Mouse (Mus musculus) E14TG2a.4 (cell line): ENCODE data around the gene Gpd1.

Experiments
- H3K27me3 ChIP-seq: 2 replicates; pipeline ENCODE4 v1.6.1; 2014; ENCODE audit warnings: low read length, control low read depth; ENCODE audit not compliant: insufficient read depth
- H3K36me3 ChIP-seq: 2 replicates; pipeline ENCODE4 v1.6.1; 2014; ENCODE audit warnings: low read length, control low read depth; ENCODE audit not compliant: insufficient read depth
- H3K4me1 ChIP-seq: replicated peaks from 2 replicates; pipeline ENCODE4 v1.6.1; 2014; ENCODE audit warnings: low read depth, low read length, control low read depth
- H3K4me3 ChIP-seq: replicated peaks from 2 replicates; pipeline ENCODE4 v1.5.1; 2014; ENCODE audit warnings: mild to moderate bottlenecking, low read length
- H3K9me3 ChIP-seq: 2 replicates; pipeline ENCODE4 v1.6.1; 2014; ENCODE audit warnings: low read length, control low read depth
- CTCF ChIP-seq: conservative IDR thresholded peaks from 2 replicates; pipeline ENCODE4 v1.5.1; 2014; ENCODE audit warnings: low read length
- NANOG ChIP-seq: IDR thresholded peaks from 2 replicates; pipeline ENCODE4 v1.6.1; 2014; ENCODE audit warnings: borderline replicate concordance, low read length, mixed read lengths
- POU5F1 ChIP-seq: IDR thresholded peaks from 2 replicates; pipeline ENCODE4 v1.6.1; 2014; ENCODE audit warnings: low read length, borderline replicate concordance

The Gpd1 gene

DNA sequence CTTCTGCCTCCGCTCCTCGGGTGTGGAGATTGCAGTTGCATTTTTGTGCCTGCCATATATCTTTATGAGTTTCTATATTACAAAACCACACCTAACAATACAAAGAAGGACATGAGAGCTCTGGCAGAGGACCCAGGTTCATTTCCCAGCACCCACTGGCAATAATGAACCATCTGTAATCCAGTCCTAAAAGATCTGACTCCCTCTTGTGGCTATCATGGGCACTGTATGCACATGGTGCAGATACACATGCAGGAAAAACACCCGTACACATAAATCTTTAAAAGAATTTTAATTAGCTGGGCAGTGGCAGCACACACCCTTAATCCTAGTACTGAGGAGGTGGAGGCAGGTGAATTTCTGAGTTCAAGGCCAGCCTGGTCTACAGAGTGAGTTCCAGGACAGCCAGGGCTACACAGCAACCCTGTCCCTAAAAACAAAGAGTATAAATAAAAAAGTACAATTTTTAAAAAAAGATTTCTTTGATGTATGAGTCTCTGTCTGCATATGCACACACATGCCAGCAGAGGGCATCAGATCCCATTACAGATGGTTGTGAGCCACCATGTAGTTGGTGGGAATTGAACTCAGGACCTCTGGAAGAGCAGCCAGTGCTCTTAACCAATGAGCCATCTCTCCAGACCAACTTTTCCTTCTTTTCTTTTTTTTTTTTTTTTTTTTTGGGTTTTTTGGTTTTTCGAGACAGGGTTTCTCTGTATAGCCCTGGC is 11.9 kb downstream of the Gpd1 start:
- no peaks in the 10 kb centered on the region for H3K9me3 ChIP-seq
- no peak overlapping the region for H3K4me3 ChIP-seq
- TF ChIP-seq POU5F1, result no peak
- no peak for TF ChIP-seq NANOG
- TF ChIP-seq CTCF, result peak; percentile 25; the same call in 1 of the 2 replicates
- no peaks in the 10 kb centered on the region for H3K27me3 ChIP-seq
- H3K4me1 ChIP-seq, result peaks cover 45% of the 10 kb centered on the region
- peaks cover 27% of the 10 kb centered on the region for H3K36me3 ChIP-seq

- TF ChIP-seq CTCF, result no peak
- H3K4me3 ChIP-seq, result no peak overlapping the region
- no peaks in the 10 kb centered on the region for H3K27me3 ChIP-seq
- H3K4me1 ChIP-seq, result peaks cover 37% of the 10 kb centered on the region
- H3K36me3 ChIP-seq, result peaks cover 47% of the 10 kb centered on the region
- no peaks in the 10 kb centered on the region for H3K9me3 ChIP-seq
These were observed 13.9 kb downstream of the Gpd1 start for GRCm38 (mm10) chr15:99731167-99731566.

GRCm38 (mm10) chr15:99731678-99732077 is 14.4 kb downstream of the Gpd1 start:
- Histone ChIP-seq H3K27me3 (no peaks in the 10 kb centered on the region), H3K9me3 (no peaks in the 10 kb centered on the region), H3K4me3 (no peak overlapping the region), H3K36me3 (peaks cover 52% of the 10 kb centered on the region), H3K4me1 (peaks cover 32% of the 10 kb centered on the region)
- TF ChIP-seq POU5F1 (no peak), NANOG (no peak), CTCF (no peak)

DNA sequence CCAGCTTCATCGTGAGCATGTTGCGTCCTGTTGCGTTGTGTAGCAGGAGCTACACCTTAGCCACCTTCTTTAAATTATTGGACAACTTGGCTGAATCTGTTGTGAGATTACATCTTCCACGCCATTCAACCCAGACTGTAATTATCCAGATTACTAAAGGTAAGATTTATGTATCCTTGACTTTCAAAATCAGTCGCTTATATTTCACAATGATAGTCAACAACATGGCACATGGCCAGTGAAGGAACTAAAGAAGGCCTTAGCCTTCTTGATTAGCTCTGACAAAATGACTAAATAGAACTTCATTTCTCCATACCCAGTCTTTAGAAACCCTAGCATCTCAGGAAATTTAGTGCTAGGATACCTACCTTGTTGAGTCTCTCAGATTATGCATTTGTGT is 15.9 kb downstream of the Gpd1 start:
- peaks cover 57% of the 10 kb centered on the region for H3K36me3 ChIP-seq
- TF ChIP-seq NANOG (no peak), POU5F1 (no peak)
- H3K27me3 ChIP-seq, result no peaks in the 10 kb centered on the region
- no peaks in the 10 kb centered on the region for H3K9me3 ChIP-seq
- H3K4me1 ChIP-seq, result peaks cover 19% of the 10 kb centered on the region
- H3K4me3 ChIP-seq, result no peak overlapping the region

- Histone ChIP-seq H3K36me3 (peaks cover 79% of the 10 kb centered on the region), H3K9me3 (no peaks in the 10 kb centered on the region), H3K27me3 (no peaks in the 10 kb centered on the region), H3K4me1 (peaks cover 14% of the 10 kb centered on the region), H3K4me3 (no peak overlapping the region)
- no peak for TF ChIP-seq CTCF
These were observed 18.3 kb downstream of the Gpd1 start for GRCm38 (mm10) chr15:99735631-99736030.

- Histone ChIP-seq H3K4me1 (peaks cover 7% of the 10 kb centered on the region), H3K4me3 (no peak overlapping the region), H3K27me3 (no peaks in the 10 kb centered on the region), H3K9me3 (no peaks in the 10 kb centered on the region), H3K36me3 (peaks cover 89% of the 10 kb centered on the region)
- no peak for TF ChIP-seq CTCF
- TF ChIP-seq POU5F1, result no peak
- TF ChIP-seq NANOG, result no peak
These were observed 19.4 kb downstream of the Gpd1 start for GRCm38 (mm10) chr15:99736675-99737074.

- Histone ChIP-seq H3K4me1 (no peaks in the 10 kb centered on the region), H3K36me3 (peaks cover 90% of the 10 kb centered on the region), H3K27me3 (no peaks in the 10 kb centered on the region), H3K4me3 (no peak overlapping the region), H3K9me3 (no peaks in the 10 kb centered on the region)
- TF ChIP-seq CTCF (no peak), POU5F1 (no peak), NANOG (no peak)
These were observed 22.9 kb downstream of the Gpd1 start for GRCm38 (mm10) chr15:99740229-99740628.

DNA sequence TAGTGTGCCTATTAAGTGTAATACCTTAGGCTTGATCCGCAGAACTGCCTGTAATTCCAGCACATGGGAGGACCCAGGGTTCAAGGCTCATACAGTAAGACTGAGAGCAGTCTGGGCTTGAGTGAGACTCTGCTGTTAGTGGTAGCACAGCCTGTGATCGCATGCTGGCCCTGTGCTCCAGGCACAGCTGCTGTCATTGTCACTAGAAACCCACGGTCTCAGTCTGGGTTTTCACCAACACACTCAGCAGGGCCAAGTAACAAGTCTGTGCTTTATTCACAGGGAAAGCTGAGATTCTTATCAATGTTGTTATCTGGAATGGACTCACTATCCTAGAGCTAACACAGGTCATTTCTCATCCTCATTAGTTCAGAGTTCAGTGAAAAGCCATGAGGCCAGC is 36.9 kb downstream of the Gpd1 start:
- H3K9me3 ChIP-seq, result no peaks in the 10 kb centered on the region
- no peaks in the 10 kb centered on the region for H3K4me1 ChIP-seq
- no peak overlapping the region for H3K4me3 ChIP-seq
- H3K27me3 ChIP-seq, result no peaks in the 10 kb centered on the region
- peaks cover 8% of the 10 kb centered on the region; the same call in 1 of the 2 replicates for H3K36me3 ChIP-seq
- TF ChIP-seq POU5F1 (no peak), CTCF (no peak)

GRCm38 (mm10) chr15:99767467-99767866 is 50.2 kb downstream of the Gpd1 start:
- H3K4me3 ChIP-seq, result no peak overlapping the region
- no peaks in the 10 kb centered on the region for H3K9me3 ChIP-seq
- no peaks in the 10 kb centered on the region for H3K27me3 ChIP-seq
- H3K4me1 ChIP-seq, result peaks cover 19% of the 10 kb centered on the region
- TF ChIP-seq NANOG (no peak), POU5F1 (no peak), CTCF (no peak)
- peaks cover 13% of the 10 kb centered on the region for H3K36me3 ChIP-seq
